Comparison of ENCODE assay signal across 8 mouse cellular contexts in genomic region chr15:89475611-89476474, GRCm38 (mm10). TPM values are rescaled to one million over a fixed set of nuclear protein-coding genes. Genes with fewer than 3 reads are reported as not detected.
DNase-seq lines count a peak whose midpoint lies in the region; ATAC-seq and TF ChIP-seq lines count a peak whose summit lies in the region.

No protein-coding gene starts in this region.

- peak; percentile 99 for ATAC-seq in activated CD4-positive, CD25-positive, alpha-beta regulatory T cell, adult 4 months
- peak; percentile 91 for ATAC-seq in megakaryocyte progenitor cell, adult 5-6 weeks (replicated peaks; ENCODE audit: poor library complexity)

- peak overlapping the region; percentile 55 for H3K27ac ChIP-seq in cortical plate, adult 2 months (ENCODE audit: insufficient read depth, low read length)

- no peak for TF ChIP-seq CTCF in cortical plate, adult 2 months (IDR thresholded peaks at IDR 0.05; ENCODE audit: extremely low read depth, insufficient read depth, low read length)

- peak; percentile 80 for TF ChIP-seq POLR2A in cortical plate, adult 2 months (IDR thresholded peaks at IDR 0.05; ENCODE audit: extremely low read depth, insufficient read depth, low read length)

- peak; percentile 92 for DNase-seq in gastrocnemius, adult 8-10 months (ENCODE audit: low spot score in 2 of 2)
- peak; percentile 95 for DNase-seq in induced T-regulatory cell, adult 2 months (ENCODE audit: low read depth)
- DNase-seq in left cerebral cortex, adult 9 months (ENCODE audit: low spot score in 2 of 2): peak; percentile 78 to 93
- peak; percentile 92 for DNase-seq in right cerebral cortex, postnatal 14 days
- peak; percentile 92 to 95 for DNase-seq in urinary bladder, postnatal 36 days (ENCODE audit: low spot score in 2 of 2)

- peaks cover 6% of the 10 kb centered on the region for H3K4me1 ChIP-seq in cortical plate, adult 2 months (ENCODE audit: control insufficient read depth, insufficient read depth, low read length)

- H3K4me3 ChIP-seq in cortical plate, adult 2 months (ENCODE audit: insufficient read depth, low read length): peak overlapping the region; percentile 85

RNA-seq across cellular contexts. Expression of gene Arsa, which starts 1.4 kb away (rescaled TPM):
- polyA plus RNA-seq in activated CD4-positive, CD25-positive, alpha-beta regulatory T cell, adult 4 months (2017; shearing (Covaris generic)): 1 to 10 TPM; 6.8 to 8.6 TPM
- polyA plus RNA-seq in cortical plate, adult 2 months (2012; rRNA removed): 39.9 and 40.2 TPM in 2 replicates
- total RNA-seq in gastrocnemius, adult 8-10 months (2022): 1 to 10 TPM; 1.7 to 3.9 (median 2.8) TPM
- 7.1 and 7.3 TPM in 2 replicates for total RNA-seq in megakaryocyte progenitor cell, adult 5-6 weeks (2015)
- total RNA-seq in megakaryocyte progenitor cell, adult 5-6 weeks (2017): 8.8 and 13.9 TPM in 2 replicates

RNA-seq across cellular contexts. Expression of gene Mapk8ip2, which starts 22.1 kb away (rescaled TPM):
- polyA plus RNA-seq in activated CD4-positive, CD25-positive, alpha-beta regulatory T cell, adult 4 months (2017; shearing (Covaris generic)): under 1 TPM in 1 of 2 experiments, not detected in 1; 0.34 TPM
- polyA plus RNA-seq in cortical plate, adult 2 months (2012; rRNA removed): 141 and 146 TPM in 2 replicates
- under 1 TPM in 3 of 4 experiments, not detected in 1; 0.10 to 0.65 (median 0.56) TPM for total RNA-seq in gastrocnemius, adult 8-10 months (2022)
- not detected in 2 replicates for total RNA-seq in megakaryocyte progenitor cell, adult 5-6 weeks (2015)
- total RNA-seq in megakaryocyte progenitor cell, adult 5-6 weeks (2017): not detected in 2 replicates

RNA-seq across cellular contexts. Expression of gene Shank3, which starts 23.6 kb away (rescaled TPM):
- polyA plus RNA-seq in activated CD4-positive, CD25-positive, alpha-beta regulatory T cell, adult 4 months (2017; shearing (Covaris generic)): not detected
- polyA plus RNA-seq in cortical plate, adult 2 months (2012; rRNA removed): 98.8 and 99.7 TPM in 2 replicates
- total RNA-seq in gastrocnemius, adult 8-10 months (2022): 10 to 100 TPM in 2 of 4 experiments, 1 to 10 TPM in 2; 5.9 to 11.7 (median 8.8) TPM
- total RNA-seq in megakaryocyte progenitor cell, adult 5-6 weeks (2015): 1.8 and 4.2 TPM in 2 replicates
- total RNA-seq in megakaryocyte progenitor cell, adult 5-6 weeks (2017): 1.3 and 3.1 TPM in 2 replicates

RNA-seq across cellular contexts. Expression of gene Chkb, which starts 46.1 kb away (rescaled TPM):
- 10 to 100 TPM; 50.7 to 55.4 TPM for polyA plus RNA-seq in activated CD4-positive, CD25-positive, alpha-beta regulatory T cell, adult 4 months (2017; shearing (Covaris generic))
- polyA plus RNA-seq in cortical plate, adult 2 months (2012; rRNA removed): 60.0 and 66.7 TPM in 2 replicates
- 10 to 100 TPM; 23.3 to 25.8 (median 25.1) TPM for total RNA-seq in gastrocnemius, adult 8-10 months (2022)
- 36.0 and 45.7 TPM in 2 replicates for total RNA-seq in megakaryocyte progenitor cell, adult 5-6 weeks (2015)
- 16.4 and 24.5 TPM in 2 replicates for total RNA-seq in megakaryocyte progenitor cell, adult 5-6 weeks (2017)

RNA-seq across cellular contexts. Expression of gene Gm44502, which starts 46.3 kb away (rescaled TPM):
- polyA plus RNA-seq in activated CD4-positive, CD25-positive, alpha-beta regulatory T cell, adult 4 months (2017; shearing (Covaris generic)): not detected
- 0.08 and 0.21 TPM in 2 replicates for polyA plus RNA-seq in cortical plate, adult 2 months (2012; rRNA removed)
- total RNA-seq in gastrocnemius, adult 8-10 months (2022): 1 to 10 TPM in 2 of 4 experiments, under 1 TPM in 2; 0.81 to 2.2 (median 1.0) TPM
- total RNA-seq in megakaryocyte progenitor cell, adult 5-6 weeks (2015): 1.1 TPM in 1 of 2 replicates, not detected in the other
- 0.04 and 0.68 TPM in 2 replicates for total RNA-seq in megakaryocyte progenitor cell, adult 5-6 weeks (2017)

Comparison
In these comparisons a context has a peak if more than half of its experiments do, and no peak if none do; other contexts are left out.
1. Peak in every context shown above with its lines: DNase-seq, ATAC-seq, H3K4me3 ChIP-seq and H3K27ac ChIP-seq.